Mouse (Mus musculus): Measurements from ENCODE around the gene Olfr314. TPM values are rescaled to one million over a fixed set of nuclear protein-coding genes. Genes with fewer than 3 reads are reported as not detected.
"Not testable (repeated sequence)": the region's sequence is repeated elsewhere in the genome, so short reads cannot be mapped to it uniquely, and the experiment has no call there.

Gene Olfr314
- total RNA-seq (2021) = not detected
- long read RNA-seq, experiment 1 = 0 reads
- long read RNA-seq, experiment 2 = 0 reads

DNA sequence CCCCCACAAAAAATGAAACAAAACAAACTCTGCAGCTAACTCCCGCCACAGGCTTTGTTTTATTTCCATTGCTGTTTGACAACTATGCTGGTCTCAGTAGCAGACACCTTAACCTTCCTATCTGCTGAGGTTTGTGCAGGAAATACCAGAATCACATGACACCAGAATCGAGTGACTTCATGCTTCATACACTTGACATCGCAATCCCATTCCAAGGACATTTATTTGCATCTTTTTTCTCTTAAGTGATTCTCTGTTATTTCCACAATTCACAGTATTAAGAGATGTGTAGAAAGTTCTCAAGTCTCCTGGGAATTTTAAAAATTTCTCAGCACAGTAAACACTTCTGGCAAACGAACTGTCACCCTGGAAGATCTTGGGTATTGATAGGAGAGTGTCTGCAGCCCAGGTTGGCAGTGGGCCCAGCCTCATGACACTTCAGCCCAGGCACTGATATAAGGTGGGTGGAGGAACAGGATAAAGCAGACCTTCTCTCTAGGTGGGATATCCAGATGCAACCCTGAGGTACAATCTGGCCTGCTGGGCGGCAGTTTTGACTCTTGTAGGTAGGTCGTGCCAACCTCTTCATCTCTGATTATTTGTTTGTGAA lies at the start of gene Olfr314:
Gene Olfr314, plus strand, starts transcription at position 473 of the 610 bp plus-strand sequence.
- intact Hi-C loops (cut with DNase I) = no loop called here

DNA sequence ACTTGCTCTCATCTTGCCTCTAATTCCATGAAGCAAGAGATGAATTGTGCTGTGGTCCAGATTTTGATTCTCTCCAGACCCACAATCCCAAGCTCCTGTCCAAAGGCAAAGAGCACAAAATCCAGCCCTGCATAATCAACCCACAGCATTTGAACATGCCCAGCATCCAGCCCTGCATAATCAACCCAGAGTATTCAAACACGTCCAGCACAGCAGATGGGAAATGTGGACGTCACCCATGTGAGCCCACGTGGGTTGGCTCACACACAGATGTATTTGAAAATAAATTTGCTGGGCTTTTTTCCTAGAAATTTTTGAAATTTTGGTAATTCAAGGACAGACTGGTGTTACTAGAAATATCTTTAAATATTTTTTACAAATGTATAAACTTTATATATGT lies 49.4 kb upstream of the Olfr314 start:
- intact Hi-C loops (cut with DNase I) = no loop called here
- no peak for DNase-seq

More for the DNA sequence above, at the start of gene Olfr314:
- DNase-seq = no peak

DNA sequence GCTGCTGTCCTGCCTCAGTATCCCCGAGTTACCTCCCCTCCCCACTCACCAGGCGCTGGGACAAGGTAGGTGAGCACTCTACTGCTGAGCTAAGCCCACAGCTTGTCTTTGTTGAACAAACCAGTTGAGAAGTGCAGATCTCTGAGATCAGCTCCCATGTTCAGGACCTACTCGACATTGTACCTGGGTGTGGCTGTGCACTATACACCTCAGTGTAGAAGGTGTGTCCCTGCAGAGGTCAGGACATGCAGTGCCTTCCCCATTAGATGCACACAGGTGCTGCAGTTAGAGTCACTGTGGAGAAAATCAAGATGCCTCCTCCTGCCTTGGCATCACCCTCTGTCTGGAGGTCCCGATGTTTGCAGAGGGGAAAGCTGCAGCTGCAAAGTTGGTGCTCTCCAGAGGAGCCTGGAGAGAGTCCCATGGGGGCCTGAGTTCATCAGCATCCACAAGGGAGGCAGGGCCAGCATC lies 43.9 kb upstream of the Olfr314 start, which contains the start of gene Olfr317:
Gene Olfr317, minus strand, starts transcription at position 421 of the 471 bp plus-strand sequence.
- no peak for DNase-seq
- intact Hi-C loops (cut with DNase I) = no loop called here

DNA sequence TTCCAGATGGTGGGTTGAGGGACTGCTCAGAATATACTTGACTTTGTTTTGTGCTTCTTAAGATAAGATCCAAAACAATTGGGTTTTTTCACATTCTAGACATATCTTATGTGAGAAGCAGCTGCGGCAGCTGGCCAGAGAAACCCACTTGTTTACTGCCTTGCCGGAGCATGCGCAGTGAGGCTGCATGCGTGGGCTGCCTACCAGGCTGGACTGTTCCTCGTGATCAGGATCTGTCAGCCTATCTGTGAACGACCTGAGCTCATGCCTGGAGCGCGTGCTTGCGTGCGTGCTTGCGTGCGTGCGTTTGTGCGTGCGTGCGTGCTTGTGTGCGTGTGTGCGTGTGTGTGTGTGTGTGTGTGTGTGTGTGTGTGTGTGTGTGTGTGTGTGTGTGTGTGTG lies 31.7 kb upstream of the Olfr314 start:
- intact Hi-C loops (cut with DNase I); DNase-seq: not testable (repeated sequence)

DNA sequence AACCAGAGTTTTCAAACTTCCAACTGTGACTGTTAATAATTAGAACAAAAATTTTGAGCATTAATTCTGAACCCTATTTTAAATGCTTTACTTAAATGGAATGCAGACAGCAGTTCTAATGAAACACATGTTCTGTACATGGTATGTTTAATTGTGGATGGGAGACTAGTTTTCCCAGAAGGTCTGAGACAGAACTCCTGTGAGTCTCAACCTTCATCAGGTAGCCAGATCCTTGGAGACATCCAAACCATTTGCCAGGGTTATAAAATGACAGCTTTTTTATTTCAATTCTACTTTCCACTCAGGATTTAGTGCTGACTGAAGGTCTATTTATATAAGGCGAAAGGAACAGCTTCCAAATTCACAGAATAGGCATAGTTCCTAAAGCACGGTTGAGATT lies 30.3 kb upstream of the Olfr314 start, which contains the start of gene Olfr316:
Gene Olfr316, plus strand, starts transcription at position 301 of the 400 bp plus-strand sequence.
- DNase-seq = no peak
- intact Hi-C loops (cut with DNase I) = no loop called here

DNA sequence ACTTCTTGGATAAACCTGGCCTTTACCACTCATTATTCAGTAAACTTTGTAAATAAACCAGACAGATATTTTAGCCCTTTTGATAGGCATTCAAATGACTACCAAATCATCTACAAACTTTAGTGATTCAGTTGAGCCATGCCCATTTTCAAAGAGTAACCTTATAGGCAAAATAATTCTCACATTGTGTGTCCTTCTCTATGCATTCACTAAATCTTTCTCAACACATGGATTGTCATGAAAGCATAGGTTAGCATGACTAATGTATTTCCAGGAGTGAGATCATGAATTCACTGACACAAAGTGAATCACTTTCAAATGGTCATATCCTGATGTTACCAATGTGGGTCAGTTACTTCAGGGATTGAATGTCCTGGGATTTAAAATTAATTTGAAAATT lies 9.9 kb upstream of the Olfr314 start, which contains the start of gene Olfr315:
Gene Olfr315, plus strand, starts transcription at position 301 of the 400 bp plus-strand sequence.
- intact Hi-C loops (cut with DNase I) = no loop called here
- DNase-seq = no peak

DNA sequence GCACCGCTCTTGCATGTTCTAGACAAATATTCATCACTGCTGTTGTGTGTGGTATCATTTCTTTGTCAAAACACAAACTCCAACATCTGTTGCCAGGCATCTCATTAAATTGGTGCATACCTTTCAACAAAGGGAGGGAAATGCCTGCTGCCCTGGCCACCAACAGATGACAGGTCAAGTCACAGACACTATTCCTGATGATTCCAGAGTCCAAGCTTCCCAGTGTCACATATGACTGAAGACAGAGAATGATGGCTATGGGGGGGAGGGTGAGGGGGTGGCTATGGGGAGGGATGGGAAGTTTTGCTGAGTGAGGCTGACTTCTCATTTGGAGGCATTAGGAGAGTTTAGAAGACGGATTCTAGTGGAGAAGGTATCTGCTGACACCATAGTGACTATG lies 1.4 kb downstream of the Olfr314 start:
- intact Hi-C loops (cut with DNase I) = no loop called here
- no peak for DNase-seq

DNA sequence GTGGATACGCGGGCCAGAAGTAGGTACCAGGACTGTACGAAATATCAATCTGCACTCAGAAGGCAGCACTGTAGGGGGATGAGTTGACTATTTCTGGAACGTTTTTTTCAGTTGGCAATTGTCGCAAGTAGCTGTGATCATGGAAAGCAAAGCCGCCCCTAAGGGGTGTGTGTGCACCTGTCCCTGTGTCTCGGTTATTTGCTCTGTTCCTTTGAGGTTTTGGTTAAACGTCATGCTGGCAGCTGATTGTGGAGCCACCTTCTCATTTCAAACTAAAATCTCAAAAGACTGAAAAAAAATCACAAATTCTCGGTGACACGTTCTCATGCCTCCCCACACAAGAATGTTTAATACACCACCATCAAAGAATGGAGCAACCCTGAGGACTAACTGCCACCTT lies 4.9 kb downstream of the Olfr314 start:
- DNase-seq = no peak
- intact Hi-C loops (cut with DNase I) = no loop called here

DNA sequence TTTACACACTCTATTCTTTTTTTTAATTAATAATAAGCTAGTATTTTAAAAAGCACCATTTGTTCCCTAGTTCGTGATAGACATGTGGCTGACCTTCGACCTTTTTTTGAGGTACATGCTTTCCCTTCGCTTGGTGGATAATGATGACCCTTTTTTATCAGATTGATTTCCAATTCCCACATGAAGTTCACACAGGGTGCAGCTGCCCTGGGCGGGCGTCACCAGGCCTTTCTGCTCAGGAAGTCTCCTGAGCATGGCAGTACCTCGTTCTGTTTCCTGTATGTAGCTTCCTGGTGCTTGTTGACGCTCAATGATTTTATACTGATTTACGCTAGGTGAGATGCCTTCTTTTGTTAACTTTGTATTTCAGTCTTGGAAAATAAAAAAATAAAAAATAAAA lies 5.6 kb downstream of the Olfr314 start:
- no peak for DNase-seq
- intact Hi-C loops (cut with DNase I) = no loop called here

DNA sequence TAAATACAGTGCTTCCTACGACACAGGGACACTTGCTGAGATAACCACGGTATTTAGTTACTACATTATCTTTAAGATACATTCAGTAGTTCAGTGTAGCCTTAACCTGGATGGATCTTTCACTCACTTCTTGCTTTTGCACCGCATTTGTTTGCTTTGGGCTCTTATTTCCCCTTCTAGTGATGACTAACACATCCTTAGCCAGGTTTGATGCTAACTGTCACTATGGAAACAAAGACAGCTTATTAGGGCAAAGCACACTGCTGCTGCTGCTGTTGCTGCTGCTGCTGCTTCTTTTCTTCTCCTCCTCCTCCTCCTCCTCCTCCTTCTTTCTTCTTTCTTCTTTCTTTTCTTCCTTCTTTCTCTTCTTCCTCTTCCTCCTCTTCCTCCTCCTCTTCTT lies 6.8 kb downstream of the Olfr314 start:
- intact Hi-C loops (cut with DNase I) = no loop called here
- DNase-seq = no peak

DNA sequence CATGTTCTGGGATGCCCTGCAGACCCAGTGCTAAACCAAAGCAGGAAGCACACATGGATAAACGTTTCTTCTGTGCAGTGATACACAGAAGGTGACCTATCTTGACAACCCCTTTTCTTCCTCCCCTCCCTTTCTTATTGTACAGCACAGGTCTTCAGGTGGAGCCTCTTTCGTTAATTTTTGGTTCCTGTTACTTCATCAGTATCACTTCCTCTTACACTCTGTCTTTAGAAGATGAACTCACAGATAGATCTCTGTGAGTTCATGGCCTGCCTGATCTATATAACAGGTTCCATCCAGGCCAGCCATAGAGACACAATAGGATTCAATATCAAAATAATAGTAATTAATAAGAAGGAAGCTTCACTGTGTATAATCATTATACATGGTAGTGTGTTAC lies 7.3 kb downstream of the Olfr314 start:
- DNase-seq = no peak
- intact Hi-C loops (cut with DNase I) = no loop called here

DNA sequence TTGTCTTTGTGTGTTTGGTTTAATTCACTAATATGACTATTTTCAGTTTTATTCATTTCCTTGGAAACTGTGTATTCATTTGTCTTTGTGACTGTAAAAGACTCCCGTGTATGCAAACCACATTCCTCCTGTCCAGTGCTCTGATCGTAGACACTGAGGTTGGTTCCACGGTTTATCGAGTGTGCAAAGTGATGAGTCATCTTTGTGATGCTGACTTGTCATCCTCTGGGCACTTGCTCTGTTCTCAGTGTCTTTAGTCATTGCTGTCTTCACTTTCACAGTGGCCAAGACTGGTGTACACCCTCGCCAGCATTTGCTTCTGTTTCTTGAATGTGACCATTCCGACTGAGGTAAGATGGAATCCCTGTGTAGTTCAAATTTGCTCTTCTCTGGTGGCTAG lies 7.9 kb downstream of the Olfr314 start:
- intact Hi-C loops (cut with DNase I) = no loop called here
- no peak for DNase-seq

DNA sequence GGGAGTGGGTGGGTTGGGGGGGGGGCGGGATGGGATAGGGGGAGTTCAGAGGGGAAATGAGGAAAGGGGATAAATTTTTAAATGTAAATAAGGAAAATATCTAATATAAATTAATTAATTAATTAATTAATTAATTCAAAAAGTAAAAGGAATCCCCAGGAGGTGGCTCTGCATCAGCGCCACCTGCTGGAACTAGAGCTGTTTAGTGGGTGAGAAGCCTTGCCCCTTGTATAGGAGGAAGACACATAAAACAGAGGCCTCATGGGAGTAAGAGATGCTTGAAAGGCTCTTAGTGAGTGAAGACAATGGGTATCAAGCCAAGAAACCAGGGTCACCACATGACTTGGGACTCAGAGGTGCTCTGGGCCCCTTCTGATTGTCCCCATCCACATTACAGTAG lies 13.1 kb downstream of the Olfr314 start:
- DNase-seq = no peak
- intact Hi-C loops (cut with DNase I) = no loop called here

DNA sequence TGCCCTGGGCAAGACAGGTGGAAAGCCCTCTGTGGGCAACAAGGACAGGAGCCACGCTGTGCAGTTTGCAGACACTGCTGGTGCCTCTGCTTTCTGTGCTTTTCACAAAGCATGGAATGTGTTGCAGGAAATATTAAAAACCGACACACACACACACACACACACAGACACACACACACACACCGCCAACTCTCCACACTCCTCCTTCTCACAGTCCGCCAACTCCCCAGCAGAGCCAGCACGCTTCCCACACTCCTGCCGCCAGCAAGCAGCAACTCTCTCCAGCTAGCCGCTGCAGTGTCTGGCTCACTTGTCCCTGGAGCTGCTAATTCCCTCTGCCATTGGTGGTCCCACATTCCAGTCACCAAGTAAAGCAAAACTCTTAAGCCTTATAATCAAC lies 14.1 kb downstream of the Olfr314 start:
- DNase-seq = no peak
- intact Hi-C loops (cut with DNase I) = no loop called here

DNA sequence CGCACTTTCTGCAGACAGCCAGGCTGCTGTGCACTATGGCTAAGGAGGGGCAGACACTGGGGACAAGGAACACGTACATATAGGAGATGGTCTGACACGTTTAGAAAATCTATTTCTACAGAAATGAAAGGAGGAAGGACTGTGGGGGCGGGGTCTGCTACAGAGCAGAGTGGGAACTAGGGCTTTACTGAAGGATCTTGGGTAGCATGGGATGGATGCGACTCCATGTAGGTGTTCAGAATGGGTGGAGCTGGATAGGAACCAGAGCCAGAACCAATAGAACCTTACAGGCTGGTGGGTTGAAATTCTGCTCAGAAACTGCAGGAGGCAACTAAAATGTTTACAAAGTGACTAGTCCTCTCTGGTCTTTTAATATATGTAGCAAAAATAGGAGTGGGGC lies 17.0 kb downstream of the Olfr314 start:
- intact Hi-C loops (cut with DNase I) = no loop called here
- DNase-seq = no peak

DNA sequence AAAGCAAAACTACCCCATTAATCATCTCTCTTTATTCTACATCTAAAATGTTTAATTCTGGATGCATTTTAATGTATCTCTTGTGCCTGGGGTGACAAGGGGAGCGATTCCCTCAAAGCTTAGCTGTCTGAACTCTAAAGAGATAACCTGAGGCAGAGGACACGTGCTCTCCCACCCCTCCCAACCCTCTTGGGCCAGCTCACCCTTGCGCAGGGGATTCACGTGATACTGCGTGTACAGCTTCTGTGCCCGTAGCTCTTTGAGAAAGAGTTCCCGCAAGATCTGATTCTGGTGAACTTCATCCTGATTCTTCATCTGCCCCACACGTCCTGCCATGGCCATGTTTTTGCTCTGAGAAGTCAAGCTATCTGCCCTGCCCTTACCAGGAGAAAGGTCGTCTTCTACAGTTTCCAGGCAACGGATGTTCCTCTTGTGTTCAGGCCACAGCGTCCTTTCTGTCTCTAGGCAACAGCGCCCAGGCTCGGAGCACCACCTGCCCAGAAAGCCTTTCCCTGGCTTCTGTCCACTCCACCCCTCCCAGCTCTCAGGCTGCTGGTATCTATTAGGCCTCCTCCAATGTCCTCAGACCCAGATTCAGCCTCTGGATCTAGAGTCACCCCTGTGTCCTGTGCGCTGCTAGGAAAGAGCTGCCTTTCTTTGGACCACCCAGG lies 18.9 kb downstream of the Olfr314 start, which contains the start of gene Fam183b:
Gene Fam183b, minus strand, starts transcription at position 403 of the 671 bp plus-strand sequence.
- intact Hi-C loops (cut with DNase I) = no loop called here
- no peak for DNase-seq

DNA sequence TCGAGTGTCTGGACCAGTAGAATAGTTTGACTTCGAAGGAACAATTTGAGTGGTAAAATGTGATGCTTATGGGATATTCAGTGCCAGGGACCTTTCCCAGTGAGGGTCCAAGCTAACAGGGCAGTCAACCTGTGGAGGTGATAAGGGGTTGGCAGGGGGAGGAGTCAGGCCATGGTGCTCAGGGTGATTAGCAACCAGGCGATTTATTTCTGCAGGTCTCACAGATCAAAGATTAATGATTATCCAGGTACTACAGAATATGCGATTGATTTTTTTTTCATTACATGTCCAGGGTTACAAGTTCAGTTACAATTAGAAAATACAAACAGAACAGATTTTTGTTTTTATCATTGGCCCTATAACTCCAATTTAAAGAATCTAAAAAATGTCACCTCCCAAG lies 21.1 kb downstream of the Olfr314 start:
- intact Hi-C loops (cut with DNase I) = no loop called here
- no peak for DNase-seq

DNA sequence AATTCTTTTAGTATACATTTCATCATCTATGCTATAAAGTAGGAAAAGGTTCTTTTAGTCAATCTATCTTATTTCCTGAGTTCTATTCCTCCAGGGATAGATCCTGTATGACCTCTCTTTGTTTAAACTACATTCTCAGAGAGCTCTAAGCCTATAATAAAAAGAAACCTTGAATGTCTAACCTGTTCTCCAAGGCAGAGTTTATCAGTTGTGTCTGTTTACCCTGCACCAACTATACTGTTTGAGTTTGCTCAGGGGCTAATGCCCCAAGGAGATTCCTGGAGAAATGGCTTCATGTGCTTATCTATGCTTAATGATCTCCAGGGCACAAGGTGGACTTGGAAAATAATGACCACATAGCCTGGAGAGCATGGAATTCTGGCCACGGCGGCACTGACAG lies 21.6 kb downstream of the Olfr314 start:
- intact Hi-C loops (cut with DNase I) = no loop called here

DNA sequence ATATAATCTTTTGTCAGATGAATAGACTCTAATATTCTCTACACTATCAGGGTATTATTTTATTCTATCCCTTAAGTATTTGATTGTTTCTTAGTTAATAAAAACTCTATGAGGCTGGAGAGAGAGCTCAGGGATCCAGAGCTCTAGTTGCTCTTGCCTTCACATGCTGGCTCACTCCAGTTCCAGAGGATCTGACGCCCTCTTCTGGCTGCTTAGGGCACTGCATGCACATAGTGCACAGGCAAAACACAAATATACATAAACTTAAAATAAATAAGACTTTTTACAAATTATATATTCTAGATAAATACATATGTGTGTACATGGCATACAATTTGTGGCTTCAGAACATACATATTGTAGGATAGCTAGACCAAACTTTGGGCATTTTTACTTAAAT lies 29.2 kb downstream of the Olfr314 start:
- intact Hi-C loops (cut with DNase I) = no loop called here
- DNase-seq = no peak

More for the DNA sequence above, 21.6 kb downstream of the Olfr314 start:
- no peak for DNase-seq

DNA sequence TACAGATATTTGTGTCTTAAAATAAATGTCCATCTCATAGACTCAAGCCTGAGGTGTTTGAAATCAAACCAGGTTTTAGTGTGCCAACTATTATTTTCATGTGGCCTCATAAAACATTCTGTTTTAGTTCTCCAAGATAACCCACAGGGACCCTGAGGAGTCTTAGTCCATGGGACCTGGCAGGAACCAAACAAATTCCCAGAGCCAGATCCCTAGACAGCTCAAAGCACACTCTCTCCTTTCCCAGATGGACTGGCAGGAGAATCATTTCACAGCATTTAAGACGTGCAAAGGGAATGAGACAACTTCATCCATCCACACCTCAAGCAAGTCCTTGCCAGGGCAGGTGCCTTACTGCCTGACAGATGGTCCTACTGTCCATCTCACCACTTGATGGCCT lies 31.9 kb downstream of the Olfr314 start, which contains the start of gene Olfr313:
Gene Olfr313, plus strand, starts transcription at position 301 of the 400 bp plus-strand sequence.
- intact Hi-C loops (cut with DNase I); DNase-seq: not testable (repeated sequence)

DNA sequence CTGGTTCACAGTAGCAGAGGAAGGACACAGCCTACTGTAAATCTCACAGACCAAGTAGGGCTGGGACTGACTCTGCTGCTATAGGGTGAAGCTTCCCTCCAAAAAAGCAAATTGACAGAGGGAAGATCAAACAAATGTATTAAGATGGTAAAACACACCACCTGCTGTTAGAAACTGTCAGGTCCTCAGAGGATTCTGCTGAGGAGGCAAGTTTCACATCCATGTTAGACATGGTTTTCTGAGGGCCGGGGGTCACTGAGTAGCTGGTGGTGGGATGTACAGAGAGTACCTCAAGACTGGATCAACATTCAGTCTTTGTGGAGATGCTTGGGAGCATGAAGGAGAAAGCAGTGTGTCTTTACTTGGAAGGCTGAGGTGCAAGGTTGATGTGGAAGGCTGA lies 32.9 kb downstream of the Olfr314 start:
- intact Hi-C loops (cut with DNase I) = no loop called here
- DNase-seq = no peak

DNA sequence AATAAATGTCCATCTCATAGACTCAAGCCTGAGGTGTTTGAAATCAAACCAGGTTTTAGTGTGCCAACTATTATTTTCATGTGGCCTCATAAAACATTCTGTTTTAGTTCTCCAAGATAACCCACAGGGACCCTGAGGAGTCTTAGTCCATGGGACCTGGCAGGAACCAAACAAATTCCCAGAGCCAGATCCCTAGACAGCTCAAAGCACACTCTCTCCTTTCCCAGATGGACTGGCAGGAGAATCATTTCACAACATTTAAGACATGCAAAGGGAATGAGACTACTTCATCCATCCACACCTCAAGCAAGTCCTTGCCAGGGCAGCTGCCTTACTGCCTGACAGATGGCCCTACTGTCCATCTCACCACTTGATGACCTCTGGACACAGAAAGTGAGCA lies 46.2 kb downstream of the Olfr314 start, which contains the start of gene Olfr312:
Gene Olfr312, plus strand, starts transcription at position 301 of the 400 bp plus-strand sequence.
- DNase-seq; intact Hi-C loops (cut with DNase I): not testable (repeated sequence)

All from gastrocnemius, postnatal 36 days (tissue).